Mouse (Mus musculus) liver, postnatal 0 days (tissue): Measurements from ENCODE around the gene Ssh2. TPM values are rescaled to one million over a fixed set of nuclear protein-coding genes. Genes with fewer than 3 reads are reported as not detected.
A peak's percentile ranks its signal among the peaks of the same experiment; 100 is the strongest.

Experiments
- ATAC-seq: fragments of 200-750 bp; cut with Nextera tagmentation; 2 replicates; pipeline ENCODE4 v1.8.0; 2017; ENCODE audit warnings: mild to moderate bottlenecking, moderate library complexity
- DNase-seq: peaks from one replicate; pipeline ENCODE4 v3.0.0-alpha.2; 2016
- H3K27ac ChIP-seq: fragments of 300-500 bp; sonication (generic); 2 replicates; pipeline ENCODE4 v1.5.1; 2014; ENCODE audit warnings: antibody characterized with exemption, moderate library complexity, mild to moderate bottlenecking, low read depth
- H3K27me3 ChIP-seq: fragments of 300-500 bp; sonication (generic); 2 replicates; pipeline ENCODE4 v1.6.1; 2014; ENCODE audit warnings: low read length, control low read depth, mixed read lengths; ENCODE audit not compliant: insufficient read depth
- H3K36me3 ChIP-seq: fragments of 300-500 bp; sonication (generic); replicated peaks from 2 replicates; pipeline ENCODE4 v1.6.1; 2014; ENCODE audit warnings: mild to moderate bottlenecking, control low read depth, low read length, moderate library complexity, mixed read lengths; ENCODE audit not compliant: insufficient read depth
- H3K4me1 ChIP-seq: fragments of 300-500 bp; sonication (generic); 2 replicates; pipeline ENCODE4 v1.6.1; 2014; ENCODE audit warnings: antibody characterized with exemption, mild to moderate bottlenecking, control low read depth; ENCODE audit not compliant: insufficient read depth
- H3K4me2 ChIP-seq: fragments of 300-500 bp; sonication (generic); 2 replicates; pipeline ENCODE4 v1.6.1; 2014; ENCODE audit warnings: low read depth, mild to moderate bottlenecking, low read length, moderate library complexity, mixed read lengths
- H3K4me3 ChIP-seq: fragments of 300-500 bp; sonication (generic); 2 replicates; pipeline ENCODE4 v1.5.1; 2014; ENCODE audit warnings: low read depth, low read length
- H3K9ac ChIP-seq: fragments of 300-500 bp; sonication (generic); replicated peaks from 2 replicates; pipeline ENCODE4 v1.6.1; 2014; ENCODE audit warnings: mild to moderate bottlenecking, moderate library complexity
- H3K9me3 ChIP-seq: fragments of 300-500 bp; sonication (generic); 2 replicates; pipeline ENCODE4 v1.6.1; 2016; ENCODE audit warnings: mild to moderate bottlenecking, control low read depth, low read length, mixed read lengths
- CTCF ChIP-seq: sonication (generic); IDR thresholded peaks from 2 replicates; pipeline ENCODE4 v1.5.1; 2016; ENCODE audit warnings: antibody characterized with exemption, low read depth
- EP300 ChIP-seq: IDR thresholded peaks from 2 replicates; pipeline ENCODE4 v1.6.1; 2016; ENCODE audit warnings: antibody characterized with exemption, low read depth, mild to moderate bottlenecking
- WGBS: fragments of 180-500 bp; shearing (Covaris S2); extraction: QIAGEN DNeasy Blood & Tissue Kit; methylation state at CpG from one replicate; pipeline ENCODE4 v1.1.7; 2014; ENCODE audit not compliant: insufficient replicate concordance; 5-methylcytosine and 5-hydroxymethylcytosine counted together
- polyA plus RNA-seq: library from polyadenylated mRNA; unstranded; fragments of >200 nt; fragmentation: Nextera tagmentation; extraction: Ambion mirVana; gene quantifications from 2 replicates; pipeline ENCODE4 v1.2.1, GENCODE M21; 2015

The Ssh2 gene
- polyA plus RNA-seq, 1 experiment from 2014 or later, result 4.4 TPM

- 38% methylated on average over 7 of the region's 7 CpGs for WGBS
- peaks cover 33% of the 10 kb centered on the region for H3K4me1 ChIP-seq
- H3K4me3 ChIP-seq, result no peak overlapping the region
- H3K9me3 ChIP-seq, result no peaks in the 10 kb centered on the region
- DNase-seq, result no peak
- H3K4me2 ChIP-seq, result no peak overlapping the region
- peak overlapping the region; percentile 68 for H3K27ac ChIP-seq
- ATAC-seq, result peak; percentile 62
- no peak overlapping the region for H3K9ac ChIP-seq
- peak; percentile 63; the same call in 1 of the 2 replicates for TF ChIP-seq EP300
- TF ChIP-seq CTCF, result no peak
- peaks cover 18% of the 10 kb centered on the region for H3K36me3 ChIP-seq
- H3K27me3 ChIP-seq, result no peaks in the 10 kb centered on the region
Measured at GRCm38 (mm10) chr11:77442186-77443170, 226.4 kb downstream of the Ssh2 start.

- Histone ChIP-seq H3K36me3 (peaks cover 10% of the 10 kb centered on the region), H3K4me3 (no peak overlapping the region), H3K27ac (peak overlapping the region; percentile 37), H3K9ac (no peak overlapping the region), H3K4me2 (no peak overlapping the region), H3K4me1 (peaks cover 33% of the 10 kb centered on the region), H3K27me3 (no peaks in the 10 kb centered on the region), H3K9me3 (no peaks in the 10 kb centered on the region)
- DNase-seq, result peak; percentile 52
- 26% methylated on average over 2 of the region's 2 CpGs for WGBS
- peak; percentile 77; the same call in 1 of the 2 replicates for ATAC-seq
- TF ChIP-seq CTCF (no peak), EP300 (peak; percentile 54; the same call in 1 of the 2 replicates)
Measured at GRCm38 (mm10) chr11:77444939-77445338, 228.9 kb downstream of the Ssh2 start.

- 15% methylated on average over 6 of the region's 6 CpGs for whole genome bisulfite sequencing
- ATAC-seq (peak; percentile 75), DNase-seq (peak; percentile 39)
- Histone ChIP-seq H3K9ac (no peak overlapping the region), H3K36me3 (peaks cover 14% of the 10 kb centered on the region), H3K9me3 (no peaks in the 10 kb centered on the region), H3K4me2 (no peak overlapping the region), H3K27me3 (no peaks in the 10 kb centered on the region), H3K4me1 (peaks cover 33% of the 10 kb centered on the region), H3K4me3 (no peak overlapping the region), H3K27ac (peak overlapping the region; percentile 46; the same call in 1 of the 2 replicates)
- peak; percentile 88 for TF ChIP-seq CTCF
- TF ChIP-seq EP300, result no peak
Measured at GRCm38 (mm10) chr11:77446628-77447041, 230.5 kb downstream of the Ssh2 start.

- DNase-seq (no peak), ATAC-seq (no peak)
- Histone ChIP-seq H3K9ac (no peak overlapping the region), H3K27me3 (no peaks in the 10 kb centered on the region), H3K4me3 (no peak overlapping the region), H3K4me1 (peaks cover 17% of the 10 kb centered on the region), H3K27ac (no peak overlapping the region), H3K9me3 (no peaks in the 10 kb centered on the region), H3K36me3 (peaks cover 23% of the 10 kb centered on the region), H3K4me2 (no peak overlapping the region)
- 81% methylated on average over 7 of the region's 7 CpGs for WGBS
- TF ChIP-seq EP300 (no peak), CTCF (no peak)
Measured at GRCm38 (mm10) chr11:77449224-77449623, 233.1 kb downstream of the Ssh2 start.

GRCm38 (mm10) chr11:77451670-77452069 is 235.6 kb downstream of the Ssh2 start:
- DNase-seq (no peak), ATAC-seq (no peak)
- H3K27ac ChIP-seq, result no peak overlapping the region
- 88% methylated on average over 2 of the region's 2 CpGs for WGBS
- no peaks in the 10 kb centered on the region for H3K27me3 ChIP-seq
- H3K4me1 ChIP-seq, result peaks cover 4% of the 10 kb centered on the region; the same call in 1 of the 2 replicates
- H3K36me3 ChIP-seq, result peaks cover 37% of the 10 kb centered on the region
- no peak overlapping the region for H3K9ac ChIP-seq
- no peak overlapping the region for H3K4me3 ChIP-seq
- no peaks in the 10 kb centered on the region for H3K9me3 ChIP-seq
- no peak overlapping the region for H3K4me2 ChIP-seq
- TF ChIP-seq CTCF (no peak), EP300 (no peak)

GRCm38 (mm10) chr11:77453388-77453787 is 237.3 kb downstream of the Ssh2 start:
- peaks cover 37% of the 10 kb centered on the region for H3K36me3 ChIP-seq
- no peak for TF ChIP-seq EP300
- WGBS, result 80% methylated on average over 2 of the region's 2 CpGs

More at GRCm38 (mm10) chr11:77453388-77453787, 237.3 kb downstream of the Ssh2 start:
- no peak overlapping the region for H3K27ac ChIP-seq
- no peak overlapping the region for H3K4me3 ChIP-seq
- no peak for DNase-seq
- no peak overlapping the region for H3K9ac ChIP-seq
- H3K27me3 ChIP-seq, result no peaks in the 10 kb centered on the region
- no peaks in the 10 kb centered on the region for H3K9me3 ChIP-seq
- no peak overlapping the region for H3K4me2 ChIP-seq
- H3K4me1 ChIP-seq, result no peaks in the 10 kb centered on the region
- ATAC-seq, result no peak
